Mouse (Mus musculus) liver, adult 2 months (tissue): ENCODE data around the gene Bcas3. TPM values are rescaled to one million over a fixed set of nuclear protein-coding genes. Genes with fewer than 3 reads are reported as not detected.

ENCODE experiments used
- DNase-seq: peaks from one replicate; pipeline ENCODE4 v3.0.0-alpha.2; 2011; ENCODE audit warnings: low read depth, low spot score; ENCODE audit errors: extremely low read depth
- H3K27ac ChIP-seq: fragments of 200-500 bp; replicated peaks from 2 replicates; pipeline ENCODE4 v1.5.1; 2012; ENCODE audit warnings: low read depth, mild to moderate bottlenecking, control low read depth, inconsistent platforms, low read length; ENCODE audit not compliant: insufficient read depth
- H3K27me3 ChIP-seq: fragments of 200-500 bp; 2 replicates; pipeline ENCODE4 v1.6.1; 2012; ENCODE audit warnings: mild to moderate bottlenecking, moderate library complexity, low read length, inconsistent platforms; ENCODE audit not compliant: control insufficient read depth, insufficient read depth
- H3K36me3 ChIP-seq: fragments of 200-500 bp; 2 replicates; pipeline ENCODE4 v1.6.1; 2012; ENCODE audit warnings: low read length, inconsistent platforms; ENCODE audit not compliant: control insufficient read depth, insufficient read depth
- H3K4me1 ChIP-seq: fragments of 200-500 bp; 2 replicates; pipeline ENCODE4 v1.6.1; 2011; ENCODE audit warnings: low read length; ENCODE audit not compliant: control insufficient read depth, insufficient read depth
- H3K4me3 ChIP-seq: fragments of 200-500 bp; 2 replicates; pipeline ENCODE4 v1.5.1; 2011; ENCODE audit warnings: low read depth, mild to moderate bottlenecking, control low read depth, low read length, moderate library complexity; ENCODE audit not compliant: insufficient read depth
- H3K79me2 ChIP-seq: fragments of 200-500 bp; 2 replicates; pipeline ENCODE4 v1.6.1; 2012; ENCODE audit warnings: inconsistent platforms, mild to moderate bottlenecking, low read length, moderate library complexity; ENCODE audit not compliant: control insufficient read depth, insufficient read depth
- H3K9ac ChIP-seq: fragments of 200-500 bp; 2 replicates; pipeline ENCODE4 v1.6.1; 2012; ENCODE audit warnings: low read depth, mild to moderate bottlenecking, control low read depth, inconsistent platforms, low read length
- CTCF ChIP-seq: fragments of 200-500 bp; IDR thresholded peaks from 2 replicates; pipeline ENCODE4 v1.5.1; 2011; ENCODE audit warnings: low read depth, low read length, control low read depth
- POLR2A ChIP-seq: fragments of 200-500 bp; IDR thresholded peaks from 2 replicates; pipeline ENCODE4 v1.6.1; 2011; ENCODE audit warnings: low read length, control low read depth; ENCODE audit not compliant: insufficient read depth; ENCODE audit errors: extremely low read depth
- WGBS: fragments of 180-500 bp; shearing (Covaris S2); methylation state at CpG from one replicate; pipeline ENCODE4 v1.1.7; 2018; 5-methylcytosine and 5-hydroxymethylcytosine counted together
- polyA plus RNA-seq: library from polyadenylated mRNA; depleted of rRNA; stranded (reverse); fragments of >200 nt; gene quantifications from 2 replicates; pipeline ENCODE4 v1.2.3, GENCODE M21; 2012
- total RNA-seq: library from RNA; depleted of rRNA; stranded (reverse); fragments of >200 nt; gene quantifications from 2 replicates; pipeline ENCODE4 v1.2.3, GENCODE M21; 2014

The Bcas3 gene
- total and polyA plus RNA-seq, 2 experiments, result 16.5 to 21.4 TPM

GRCm38 (mm10) chr11:85732462-85733012, 379.6 kb downstream of the Bcas3 start:
- WGBS, result 39% methylated on average over 4 of the region's 4 CpGs
- Histone ChIP-seq H3K36me3 (no peaks in the 10 kb centered on the region), H3K4me1 (0 out of 2 replicates have a peak, but pooled peaks cover 3% of the 10 kb centered on the region), H3K9ac (no peak overlapping the region), H3K79me2 (no peaks in the 10 kb centered on the region), H3K4me3 (no peak overlapping the region), H3K27me3 (no peaks in the 10 kb centered on the region), H3K27ac (no peak overlapping the region)
- TF ChIP-seq CTCF (no peak), POLR2A (no peak)
- peak; percentile 77 for DNase-seq

- Histone ChIP-seq H3K79me2 (no peaks in the 10 kb centered on the region), H3K27me3 (no peaks in the 10 kb centered on the region), H3K9ac (no peak overlapping the region), H3K27ac (no peak overlapping the region), H3K4me1 (0 out of 2 replicates have a peak, but pooled peaks cover 3% of the 10 kb centered on the region), H3K36me3 (no peaks in the 10 kb centered on the region), H3K4me3 (no peak overlapping the region)
- peak; percentile 60 for DNase-seq
- WGBS, result 56% methylated on average over 3 of the region's 3 CpGs
- TF ChIP-seq CTCF (peak; percentile 71), POLR2A (no peak)
Measured at GRCm38 (mm10) chr11:85733577-85733976, 380.6 kb downstream of the Bcas3 start.

GRCm38 (mm10) chr11:85734317-85735211, 381.6 kb downstream of the Bcas3 start:
- WGBS, result 87% methylated on average over 7 of the region's 7 CpGs
- no peak for DNase-seq
- H3K36me3 ChIP-seq, result no peaks in the 10 kb centered on the region
- H3K9ac ChIP-seq, result no peak overlapping the region
- no peak overlapping the region for H3K4me3 ChIP-seq
- no peak for TF ChIP-seq CTCF
- TF ChIP-seq POLR2A, result no peak
- H3K79me2 ChIP-seq, result no peaks in the 10 kb centered on the region
- no peaks in the 10 kb centered on the region for H3K27me3 ChIP-seq
- H3K27ac ChIP-seq, result no peak overlapping the region
- H3K4me1 ChIP-seq, result 0 out of 2 replicates have a peak, but pooled peaks cover 3% of the 10 kb centered on the region

GRCm38 (mm10) chr11:85737227-85737626, 384.3 kb downstream of the Bcas3 start:
- no peaks in the 10 kb centered on the region for H3K27me3 ChIP-seq
- DNase-seq, result no peak
- no peak overlapping the region for H3K9ac ChIP-seq
- 0 out of 2 replicates have a peak, but pooled peaks cover 3% of the 10 kb centered on the region for H3K4me1 ChIP-seq
- TF ChIP-seq POLR2A (no peak), CTCF (no peak)
- no peak overlapping the region for H3K4me3 ChIP-seq
- H3K36me3 ChIP-seq, result no peaks in the 10 kb centered on the region
- no peak overlapping the region for H3K27ac ChIP-seq
- H3K79me2 ChIP-seq, result no peaks in the 10 kb centered on the region
- 83% methylated on average over 9 of the region's 9 CpGs for WGBS

- no peaks in the 10 kb centered on the region for H3K79me2 ChIP-seq
- TF ChIP-seq CTCF (no peak), POLR2A (no peak)
- H3K4me3 ChIP-seq, result no peak overlapping the region
- no peak for DNase-seq
- no peaks in the 10 kb centered on the region for H3K4me1 ChIP-seq
- H3K9ac ChIP-seq, result no peak overlapping the region
- 87% methylated on average over 3 of the region's 3 CpGs for WGBS
- H3K27ac ChIP-seq, result no peak overlapping the region
- H3K36me3 ChIP-seq, result no peaks in the 10 kb centered on the region
- H3K27me3 ChIP-seq, result no peaks in the 10 kb centered on the region
Measured at GRCm38 (mm10) chr11:85737893-85738292, 384.9 kb downstream of the Bcas3 start.
